Mouse (Mus musculus) olfactory bulb, adult 2 months (tissue): ENCODE measurements at regions not wholly inside any gene's neighbourhood (a gene's known extent, or its start where the extent isn't known, plus 50 kb on each side); places are given as distances from the start of the nearest gene placed in this dataset.

Experiments
- H3K27ac ChIP-seq: fragments of 200-500 bp; 2 replicates; pipeline ENCODE4 v1.5.1; 2012; ENCODE audit warnings: low read depth, low read length; ENCODE audit not compliant: insufficient read depth
- H3K4me1 ChIP-seq: fragments of 200-500 bp; 2 replicates; pipeline ENCODE4 v1.6.1; 2012; ENCODE audit warnings: low read length; ENCODE audit not compliant: control insufficient read depth, insufficient read depth
- H3K4me3 ChIP-seq: fragments of 200-500 bp; 2 replicates; pipeline ENCODE4 v1.5.1; 2012; ENCODE audit warnings: mild to moderate bottlenecking, low read depth, low read length, moderate library complexity; ENCODE audit not compliant: insufficient read depth
- CTCF ChIP-seq: fragments of 200-500 bp; IDR thresholded peaks from 2 replicates; pipeline ENCODE4 v1.5.1; 2012; ENCODE audit warnings: low read depth, mild to moderate bottlenecking, low read length, moderate library complexity; ENCODE audit not compliant: insufficient read depth
- POLR2A ChIP-seq: fragments of 200-500 bp; IDR thresholded peaks from 2 replicates; pipeline ENCODE4 v1.6.1; 2012; ENCODE audit warnings: mild to moderate bottlenecking, low read depth, low read length, moderate library complexity; ENCODE audit not compliant: insufficient read depth
- WGBS: fragments of 180-500 bp; shearing (Covaris S2); methylation state at CpG from one replicate; pipeline ENCODE4 v1.1.7; 2018; 5-methylcytosine and 5-hydroxymethylcytosine counted together

GRCm38 (mm10) chr13:70162115-70162514 lies 359.9 kb downstream of the Med10 start:
- WGBS: 89% methylated on average over 4 of the region's 4 CpGs
- H3K27ac ChIP-seq: no peak overlapping the region
- peaks cover 8% of the 10 kb centered on the region for H3K4me1 ChIP-seq
- TF ChIP-seq POLR2A: no peak
- TF ChIP-seq CTCF: no peak
- no peak overlapping the region for H3K4me3 ChIP-seq

DNA sequence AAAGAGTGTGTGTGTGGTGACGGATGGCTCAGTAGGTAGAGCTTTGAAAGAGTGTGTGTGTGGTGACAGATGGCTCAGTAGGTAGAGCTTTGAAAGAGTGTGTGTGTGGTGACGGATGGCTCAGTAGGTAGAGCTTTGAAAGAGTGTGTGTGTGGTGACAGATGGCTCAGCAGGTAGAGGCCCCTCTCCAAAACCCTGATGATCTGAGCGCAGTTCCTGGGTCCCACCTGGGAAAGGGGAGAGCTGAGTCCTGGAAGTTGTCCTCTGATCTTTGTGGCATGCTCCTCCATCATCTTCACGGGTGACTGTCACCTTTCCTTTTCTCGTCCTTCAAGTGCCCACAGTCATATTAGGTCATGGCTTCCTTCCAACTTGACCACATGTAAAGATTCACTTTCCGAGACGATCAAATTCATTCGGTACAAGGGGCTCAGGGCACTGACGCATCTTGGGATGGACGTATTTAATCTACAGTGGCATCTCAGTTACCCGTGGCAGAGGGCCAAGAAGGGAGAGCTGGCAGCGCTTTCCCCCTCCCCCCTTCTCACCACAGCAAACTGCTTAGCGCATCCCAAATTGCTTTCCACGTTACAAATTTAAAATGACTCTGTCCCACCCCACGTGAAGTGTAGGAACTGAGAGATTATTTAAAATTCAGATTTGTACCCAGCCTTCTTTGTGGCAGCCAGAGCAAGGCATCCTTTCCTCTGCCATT lies 363.5 kb downstream of the Med10 start:
- no peak overlapping the region for H3K27ac ChIP-seq
- WGBS: 41% methylated on average over 15 of the region's 15 CpGs
- no peak overlapping the region for H3K4me3 ChIP-seq

GRCm38 (mm10) chr13:70167747-70168146 lies 365.6 kb downstream of the Med10 start:
- TF ChIP-seq CTCF (no peak), POLR2A (no peak)
- 65% methylated on average over 4 of the region's 4 CpGs for WGBS
- Histone ChIP-seq H3K4me1 (peaks cover 5% of the 10 kb centered on the region), H3K4me3 (no peak overlapping the region), H3K27ac (no peak overlapping the region)

More for the DNA sequence above, 363.5 kb downstream of the Med10 start:
- peaks cover 5% of the 10 kb centered on the region for H3K4me1 ChIP-seq
- TF ChIP-seq POLR2A: no peak
- no peak for TF ChIP-seq CTCF

DNA sequence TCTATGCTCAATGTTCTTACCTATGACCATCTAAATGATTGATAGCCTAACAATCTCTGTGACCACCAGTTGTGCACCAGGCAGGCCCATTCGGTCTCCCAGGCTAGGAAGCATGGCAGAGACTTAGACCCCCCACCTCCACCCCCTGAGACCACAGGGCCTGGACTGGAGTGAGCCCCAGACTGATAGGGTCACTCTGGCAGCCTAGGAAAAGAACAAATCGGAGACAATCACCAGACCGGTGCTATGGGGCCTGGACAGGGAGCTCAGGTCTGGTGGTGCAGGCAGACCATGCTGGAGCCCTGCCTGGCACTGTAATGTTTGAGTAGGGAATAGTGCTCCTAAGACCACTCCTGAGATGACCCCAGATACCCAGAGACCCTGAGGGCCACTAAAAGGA lies 366.7 kb downstream of the Med10 start:
- 89% methylated on average over 3 of the region's 3 CpGs for whole genome bisulfite sequencing
- no peak for TF ChIP-seq CTCF
- no peak for TF ChIP-seq POLR2A
- no peak overlapping the region for H3K4me3 ChIP-seq
- H3K4me1 ChIP-seq: peaks cover 5% of the 10 kb centered on the region
- H3K27ac ChIP-seq: no peak overlapping the region

DNA sequence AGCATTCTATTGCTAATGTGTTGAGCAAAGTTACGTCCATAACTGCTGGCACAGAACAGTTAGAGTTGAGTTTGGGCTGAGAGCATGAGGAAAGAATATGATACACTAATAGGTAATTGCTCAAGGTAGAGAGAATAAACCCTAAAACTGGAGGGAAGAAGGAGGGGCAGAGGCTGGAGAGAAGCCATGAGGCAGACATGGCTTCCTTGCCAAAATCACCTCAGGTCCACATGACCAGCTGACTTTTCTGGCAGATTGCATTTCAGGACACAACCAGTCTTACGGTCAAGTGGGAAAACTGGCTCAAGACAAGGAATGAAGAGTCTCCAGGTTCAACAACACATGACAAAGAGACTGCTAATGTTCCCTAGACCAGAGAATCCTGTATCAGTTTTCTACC lies 374.9 kb downstream of the Med10 start:
- H3K27ac ChIP-seq: no peak overlapping the region
- no peaks in the 10 kb centered on the region for H3K4me1 ChIP-seq
- 91% methylated on average over 2 of the region's 2 CpGs for WGBS
- no peak for TF ChIP-seq POLR2A
- no peak for TF ChIP-seq CTCF
- no peak overlapping the region for H3K4me3 ChIP-seq

GRCm38 (mm10) chr13:70178073-70178491 lies 375.9 kb downstream of the Med10 start:
- Histone ChIP-seq H3K4me3 (no peak overlapping the region), H3K27ac (no peak overlapping the region), H3K4me1 (no peaks in the 10 kb centered on the region)
- TF ChIP-seq CTCF (no peak), POLR2A (no peak)
- 17% methylated on average over 8 of the region's 8 CpGs for WGBS

DNA sequence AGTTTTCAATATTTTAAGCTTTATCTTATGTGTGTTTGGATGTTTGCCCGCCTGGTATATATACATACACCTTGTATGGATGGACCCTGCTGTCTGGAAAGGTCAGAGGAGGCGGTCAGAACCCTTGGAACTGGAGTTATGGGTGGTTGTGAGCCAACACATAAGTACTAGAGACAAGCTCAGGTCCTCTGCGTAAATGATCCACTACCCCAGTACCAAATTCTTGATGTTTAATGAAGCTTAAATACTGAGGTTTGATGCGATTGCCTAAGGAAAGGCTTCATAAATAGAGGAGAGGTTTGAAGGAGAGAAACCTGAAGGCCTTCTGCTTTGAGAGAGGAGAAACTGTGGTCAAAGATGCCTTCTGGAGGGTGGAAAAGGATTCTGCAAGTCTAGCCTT lies 388.8 kb downstream of the Med10 start:
- peaks cover 11% of the 10 kb centered on the region for H3K4me1 ChIP-seq
- no peak overlapping the region for H3K4me3 ChIP-seq
- 93% methylated on average over 4 of the region's 4 CpGs for WGBS
- TF ChIP-seq POLR2A (no peak), CTCF (no peak)
- no peak overlapping the region for H3K27ac ChIP-seq

DNA sequence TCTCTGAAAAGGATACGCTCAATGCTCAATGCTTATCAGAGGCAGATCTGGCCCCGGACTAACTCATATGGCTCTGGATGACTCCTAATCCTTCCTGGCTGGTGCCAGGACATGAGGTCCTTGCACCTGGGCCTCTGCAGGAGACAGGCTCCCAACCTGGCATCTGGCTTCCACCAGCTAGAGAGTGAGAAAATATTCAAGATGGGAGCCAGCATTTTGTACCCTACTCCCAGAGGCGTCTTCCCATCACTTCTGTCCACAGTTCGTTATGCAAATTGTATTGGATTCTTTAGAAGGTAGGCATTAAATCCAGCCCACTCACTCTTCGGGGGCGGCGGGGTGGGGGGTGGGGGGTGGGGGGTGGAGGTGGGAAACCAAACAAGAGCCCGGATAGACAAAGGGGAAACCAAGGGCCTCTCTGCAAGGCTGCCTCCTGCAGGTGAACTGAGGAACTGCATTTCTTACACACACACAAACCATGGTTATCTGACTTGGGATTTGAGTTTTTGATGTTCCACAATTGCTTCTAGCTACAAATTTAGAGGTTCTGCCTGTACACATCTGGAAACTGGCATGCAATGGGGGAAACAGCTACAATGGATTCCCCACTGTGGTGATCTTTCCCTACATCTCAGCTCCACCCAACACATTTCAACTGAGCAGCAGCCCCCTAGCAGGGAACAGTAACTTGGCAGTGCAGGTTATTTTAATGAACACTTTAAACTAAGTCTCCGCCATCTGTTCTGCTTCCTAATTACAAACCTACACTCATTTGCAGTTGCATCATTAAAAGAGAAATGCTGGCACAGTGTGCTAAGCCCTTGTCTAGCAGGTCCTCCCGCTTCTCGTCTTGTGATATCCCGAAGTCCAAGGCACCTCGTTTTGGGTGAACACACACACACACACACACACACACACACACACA lies 390.2 kb downstream of the Med10 start:
- no peak overlapping the region for H3K4me3 ChIP-seq
- TF ChIP-seq POLR2A (no peak), CTCF (no peak)
- WGBS: 27% methylated on average over 13 of the region's 13 CpGs
- peak overlapping the region; percentile 84 for H3K27ac ChIP-seq
- peaks cover 11% of the 10 kb centered on the region for H3K4me1 ChIP-seq

DNA sequence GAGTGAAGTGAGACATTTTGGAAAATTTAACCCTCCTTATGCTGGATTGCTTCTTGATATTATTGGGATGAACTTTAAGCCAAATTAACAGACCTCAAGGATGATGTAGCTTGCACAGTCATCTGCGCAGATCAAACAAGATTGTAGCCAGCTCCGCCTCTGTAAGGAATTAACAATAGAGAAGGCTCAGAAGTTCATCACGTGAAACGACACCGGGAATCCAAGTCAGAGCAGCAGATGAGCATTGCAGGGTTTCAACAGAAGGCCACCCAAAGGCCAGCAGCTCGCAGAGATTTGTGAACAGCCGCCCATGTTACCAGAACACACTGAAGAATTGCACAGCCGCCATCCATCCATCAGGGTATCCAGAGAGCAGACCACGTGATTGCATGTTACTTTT lies 391.1 kb downstream of the Med10 start:
- WGBS: 53% methylated on average over 9 of the region's 9 CpGs
- H3K4me3 ChIP-seq: no peak overlapping the region
- H3K27ac ChIP-seq: peak overlapping the region; percentile 84
- H3K4me1 ChIP-seq: peaks cover 11% of the 10 kb centered on the region
- TF ChIP-seq CTCF (no peak), POLR2A (no peak)
